Mouse (Mus musculus): ENCODE measurements at regions not wholly inside any gene's neighbourhood (a gene's known extent, or its start where the extent isn't known, plus 50 kb on each side); places are given as distances from the start of the nearest gene placed in this dataset.

DNA sequence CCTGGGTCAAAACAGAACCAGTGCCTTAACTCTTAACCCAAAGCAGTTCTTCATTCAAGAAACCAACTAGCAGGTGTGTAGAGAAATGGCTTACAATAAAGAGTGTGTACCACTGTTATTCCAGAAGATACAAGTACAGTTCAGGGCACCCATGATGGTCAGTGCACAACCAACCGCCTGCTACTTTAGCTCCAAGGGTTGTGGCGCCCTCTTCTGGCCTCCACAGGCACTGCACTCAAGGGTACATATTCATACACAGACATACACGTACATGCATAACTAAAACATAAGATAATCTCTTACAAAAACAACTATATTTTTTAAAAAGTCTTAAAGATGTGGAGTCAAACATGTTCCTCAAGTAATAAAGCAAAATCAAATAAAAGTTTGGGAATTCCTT lies 65.9 kb upstream of the Peli2 start:
- no peak for DNase-seq (ENCODE audit: low spot score in 2 of 2)

DNA sequence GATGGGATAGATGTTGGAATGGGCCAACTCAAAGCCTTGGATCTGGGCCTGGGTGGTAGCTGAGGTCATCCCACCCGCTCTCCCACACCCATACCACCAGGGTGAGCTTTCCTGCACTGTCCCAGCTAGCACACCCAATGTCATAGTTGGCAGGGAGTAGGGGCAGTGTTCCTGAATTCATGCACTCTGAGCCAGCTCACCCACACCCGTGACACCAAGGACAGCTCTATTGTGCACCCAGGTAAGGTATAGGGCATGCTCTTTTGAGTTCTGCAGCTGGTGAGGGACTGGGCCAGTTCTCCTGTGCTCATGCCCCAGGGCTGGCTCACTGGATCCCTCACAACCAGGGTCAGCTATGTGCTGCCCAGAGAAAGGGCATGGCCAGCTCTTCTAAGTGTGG lies 64.8 kb upstream of the Peli2 start:
- DNase-seq (ENCODE audit: low spot score in 2 of 2) = no peak

DNA sequence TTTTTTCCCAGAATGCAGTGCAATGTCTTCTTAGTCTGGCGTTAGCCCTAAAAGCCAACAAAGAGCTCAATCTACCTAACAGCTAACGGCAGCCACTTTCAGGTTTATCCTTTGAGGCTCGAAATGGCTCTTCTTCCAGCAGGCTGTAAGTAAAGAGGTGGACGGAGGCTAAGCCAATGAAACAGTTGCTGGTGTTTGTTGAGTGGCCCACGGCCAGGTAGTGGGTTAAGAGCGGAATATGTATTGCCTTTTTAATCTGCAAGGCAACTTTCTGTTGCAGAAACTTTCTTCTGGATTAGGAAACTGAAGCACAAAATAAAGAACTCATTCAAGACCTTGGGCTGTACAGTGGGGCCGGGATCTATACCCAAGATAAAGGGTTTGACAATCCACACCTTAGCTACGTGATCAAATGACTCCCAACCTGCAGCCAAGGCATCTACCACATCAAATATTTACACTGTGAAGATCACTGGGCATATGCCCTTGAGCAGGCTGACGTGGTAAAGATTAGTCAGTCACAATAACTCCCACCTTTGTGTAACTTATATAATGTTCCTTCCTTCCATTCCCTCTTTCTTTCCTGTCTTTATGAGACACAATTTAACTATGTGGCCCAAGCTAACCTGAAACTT lies 62.3 kb upstream of the Peli2 start:
- no peak for DNase-seq (ENCODE audit: low spot score in 2 of 2)

DNA sequence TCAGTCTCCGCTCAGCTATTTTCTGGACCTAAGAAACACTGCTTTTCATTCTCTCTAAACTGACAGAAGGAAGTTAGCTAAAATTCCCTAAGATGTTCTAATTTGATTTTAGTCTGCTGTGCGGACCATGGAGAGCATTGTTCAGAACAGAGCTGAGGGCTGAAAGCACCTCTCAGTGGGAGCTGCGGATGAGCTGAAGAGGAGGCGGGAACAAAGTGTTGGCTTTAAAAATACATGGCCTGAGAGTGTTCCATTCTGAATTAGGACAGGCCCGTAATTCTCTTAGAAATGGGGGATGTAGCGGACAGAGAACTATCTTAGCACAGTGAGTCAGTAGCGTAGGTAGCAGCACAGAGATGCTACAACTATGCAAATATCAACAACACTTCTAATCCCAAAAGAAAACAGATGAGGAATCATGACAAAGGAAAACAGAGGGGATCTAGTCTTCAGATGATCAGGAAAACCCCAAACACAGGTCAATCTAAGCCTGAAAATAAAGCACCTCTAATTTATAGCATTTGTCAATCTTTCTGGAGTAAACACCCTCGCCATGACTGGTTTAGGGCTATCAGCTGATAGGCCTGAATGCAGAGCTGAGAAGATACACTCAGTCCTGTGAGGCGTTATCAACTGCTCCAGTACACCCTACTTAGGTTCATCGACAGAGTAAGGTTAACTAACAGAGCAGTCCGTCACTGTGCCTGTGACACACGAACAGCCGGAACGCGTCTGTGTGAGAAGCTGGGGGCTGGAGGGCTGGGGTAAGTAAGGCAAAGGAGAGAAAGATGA lies 60.8 kb upstream of the Peli2 start:
- no peak for DNase-seq (ENCODE audit: low spot score in 2 of 2)

DNA sequence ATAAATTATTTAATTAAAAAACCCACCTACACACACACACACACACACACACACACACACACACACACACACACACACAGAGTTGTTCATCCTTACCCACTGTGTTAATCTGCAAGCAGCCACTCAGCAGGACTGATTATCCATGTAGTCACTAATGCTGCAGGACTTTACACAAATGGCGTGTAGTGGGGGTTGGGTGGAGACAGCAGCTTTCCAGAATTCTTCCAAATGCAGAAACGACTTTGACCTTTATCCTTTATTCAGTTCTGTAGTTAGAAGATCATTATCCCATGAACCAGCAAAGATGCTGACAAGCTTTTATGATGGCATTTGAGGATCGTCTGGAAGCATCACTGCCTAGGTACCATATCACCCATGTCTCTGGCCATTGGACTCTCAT lies 52.0 kb upstream of the Peli2 start:
- DNase-seq (ENCODE audit: low spot score in 2 of 2) = no peak

All from left cerebral cortex, adult 9 months (tissue).